Mouse (Mus musculus): Measurements from ENCODE around the gene Rpl27a.

Gene Rpl27a

GRCm38 (mm10) chr7:109518838-109519696, at the start of gene Rpl27a:
Gene Rpl27a (plus strand): TSS chr7:109519147.
- peak; percentile 86 for DNase-seq (ENCODE audit: extremely low spot score, low read depth, low spot score)

- no peak for DNase-seq (ENCODE audit: extremely low spot score, low read depth, low spot score)
Measured at GRCm38 (mm10) chr7:109470700-109471099, 48.2 kb upstream of the Rpl27a start.

GRCm38 (mm10) chr7:109477926-109478325, 41.0 kb upstream of the Rpl27a start:
- no peak for DNase-seq (ENCODE audit: extremely low spot score, low read depth, low spot score)

GRCm38 (mm10) chr7:109480765-109481197, 38.2 kb upstream of the Rpl27a start:
- DNase-seq (ENCODE audit: extremely low spot score, low read depth, low spot score) = no peak

GRCm38 (mm10) chr7:109484221-109484620, 34.7 kb upstream of the Rpl27a start:
- no peak for DNase-seq (ENCODE audit: extremely low spot score, low read depth, low spot score)

GRCm38 (mm10) chr7:109492616-109493318, 26.2 kb upstream of the Rpl27a start:
- DNase-seq (ENCODE audit: extremely low spot score, low read depth, low spot score) = no peak

GRCm38 (mm10) chr7:109493319-109494316, 25.3 kb upstream of the Rpl27a start:
- DNase-seq (ENCODE audit: extremely low spot score, low read depth, low spot score) = no peak

- no peak for DNase-seq (ENCODE audit: extremely low spot score, low read depth, low spot score)
Measured at GRCm38 (mm10) chr7:109497507-109497906, 21.4 kb upstream of the Rpl27a start.

GRCm38 (mm10) chr7:109507119-109507518, 11.8 kb upstream of the Rpl27a start:
- DNase-seq (ENCODE audit: extremely low spot score, low read depth, low spot score) = no peak

GRCm38 (mm10) chr7:109507572-109507971, 11.4 kb upstream of the Rpl27a start:
- no peak for DNase-seq (ENCODE audit: extremely low spot score, low read depth, low spot score)

- DNase-seq (ENCODE audit: extremely low spot score, low read depth, low spot score) = no peak
Measured at GRCm38 (mm10) chr7:109508034-109508433, 10.9 kb upstream of the Rpl27a start, which contains the start of gene Trim66. Gene Trim66 (minus strand): TSS chr7:109508134.

GRCm38 (mm10) chr7:109510799-109511198, 8.1 kb upstream of the Rpl27a start:
- no peak for DNase-seq (ENCODE audit: extremely low spot score, low read depth, low spot score)

GRCm38 (mm10) chr7:109511838-109512237, 7.1 kb upstream of the Rpl27a start:
- no peak for DNase-seq (ENCODE audit: extremely low spot score, low read depth, low spot score)

GRCm38 (mm10) chr7:109516500-109516899, 2.4 kb upstream of the Rpl27a start:
- DNase-seq (ENCODE audit: extremely low spot score, low read depth, low spot score) = no peak

- no peak for DNase-seq (ENCODE audit: extremely low spot score, low read depth, low spot score)
Measured at GRCm38 (mm10) chr7:109518036-109518681, 788 bp upstream of the Rpl27a start.

- no peak for DNase-seq (ENCODE audit: extremely low spot score, low read depth, low spot score)
Measured at GRCm38 (mm10) chr7:109519936-109520335, 989 bp downstream of the Rpl27a start.

GRCm38 (mm10) chr7:109522084-109522483, 3.1 kb downstream of the Rpl27a start:
- DNase-seq (ENCODE audit: extremely low spot score, low read depth, low spot score) = no peak

GRCm38 (mm10) chr7:109523304-109523703, 4.4 kb downstream of the Rpl27a start:
- DNase-seq (ENCODE audit: extremely low spot score, low read depth, low spot score) = no peak

- DNase-seq (ENCODE audit: extremely low spot score, low read depth, low spot score) = no peak
Measured at GRCm38 (mm10) chr7:109523741-109524441, 4.9 kb downstream of the Rpl27a start.

GRCm38 (mm10) chr7:109524442-109524744, 5.4 kb downstream of the Rpl27a start:
- no peak for DNase-seq (ENCODE audit: extremely low spot score, low read depth, low spot score)
